Mouse (Mus musculus): ENCODE data around the gene Tchhl1.

Tchhl1 gene

GRCm38 (mm10) chr3:93504536-93505189 is 36.1 kb downstream of the Tchhl1 start:
- no peak for DNase-seq (ENCODE audit: low spot score in 2 of 2)

- DNase-seq (ENCODE audit: low spot score in 2 of 2) = peak; percentile 86 to 92
Observed at GRCm38 (mm10) chr3:93505960-93506863, 37.7 kb downstream of the Tchhl1 start.

- DNase-seq (ENCODE audit: low spot score in 2 of 2) = no peak
Observed at GRCm38 (mm10) chr3:93506881-93507325, 38.3 kb downstream of the Tchhl1 start.

- no peak for DNase-seq (ENCODE audit: low spot score in 2 of 2)
Observed at GRCm38 (mm10) chr3:93509301-93509700, 40.7 kb downstream of the Tchhl1 start.

GRCm38 (mm10) chr3:93511036-93511435 is 42.5 kb downstream of the Tchhl1 start:
- no peak for DNase-seq (ENCODE audit: low spot score in 2 of 2)

GRCm38 (mm10) chr3:93511801-93512200 is 43.2 kb downstream of the Tchhl1 start:
- DNase-seq (ENCODE audit: low spot score in 2 of 2) = no peak

- no peak for DNase-seq (ENCODE audit: low spot score in 2 of 2)
Observed at GRCm38 (mm10) chr3:93512386-93513101, 44.0 kb downstream of the Tchhl1 start.

- no peak for DNase-seq (ENCODE audit: low spot score in 2 of 2)
Observed at GRCm38 (mm10) chr3:93514628-93515027, 46.1 kb downstream of the Tchhl1 start.

GRCm38 (mm10) chr3:93517343-93517742 is 48.8 kb downstream of the Tchhl1 start:
- DNase-seq (ENCODE audit: low spot score in 2 of 2) = no peak

GRCm38 (mm10) chr3:93519856-93520329 is 51.3 kb downstream of the Tchhl1 start:
- peak in 1 of 2 experiments; percentile 22 for DNase-seq (ENCODE audit: low spot score in 2 of 2)

- peak; percentile 23 to 34 for DNase-seq (ENCODE audit: low spot score in 2 of 2)
Observed at GRCm38 (mm10) chr3:93520330-93521193, 52.0 kb downstream of the Tchhl1 start, which contains the start of gene S100a11. TSS of gene S100a11 (plus strand) at chr3:93520488.
